Mouse (Mus musculus): Measurements from ENCODE around the gene Gm21541.
"Not testable (repeated sequence)": the region's sequence is repeated elsewhere in the genome, so short reads cannot be mapped to it uniquely, and the experiment has no call there.

Gm21541 gene

DNA sequence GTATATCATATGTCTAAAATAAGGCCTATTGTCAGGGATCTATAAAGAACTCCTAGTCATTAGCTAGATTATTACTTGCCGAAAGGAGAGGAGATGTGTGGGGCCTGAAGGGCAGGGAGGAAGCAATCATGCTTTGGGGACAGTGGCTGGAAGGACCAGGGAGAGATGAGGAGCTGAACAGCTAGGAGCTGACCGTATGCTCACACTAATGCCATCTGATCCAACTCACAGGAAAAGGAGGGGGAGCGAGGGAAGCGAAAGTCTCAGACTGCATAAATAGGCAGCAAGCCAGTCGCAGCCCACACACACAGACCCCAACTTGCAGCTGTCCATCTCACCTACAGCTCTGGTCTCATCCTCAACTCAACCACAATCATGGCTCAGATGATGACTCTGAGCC is at the start of gene Gm21541:
Gene Gm21541, plus strand, starts transcription at position 301 of the 400 bp plus-strand sequence.
- in situ Hi-C loops (cut with MboI; ENCODE audit: unreplicated experiment in 2 of 2), result not testable (repeated sequence)

GRCm38 (mm10) chr4:41941272-41941671 is 37.9 kb downstream of the Gm21541 start, which contains the start of gene Gm20878:
Gene Gm20878, plus strand, starts transcription at chr4:41941572.
- in situ Hi-C loops (cut with MboI; ENCODE audit: unreplicated experiment in 2 of 2), result not testable (repeated sequence)

Data from v-Abl transformed pro-B cells (cell line).